Mouse (Mus musculus): Measurements from ENCODE around the gene Robo1. TPM values are rescaled to one million over a fixed set of nuclear protein-coding genes. Genes with fewer than 3 reads are reported as not detected.

Gene Robo1
- polyA plus RNA-seq, 1 experiment = 1.3 TPM

DNA sequence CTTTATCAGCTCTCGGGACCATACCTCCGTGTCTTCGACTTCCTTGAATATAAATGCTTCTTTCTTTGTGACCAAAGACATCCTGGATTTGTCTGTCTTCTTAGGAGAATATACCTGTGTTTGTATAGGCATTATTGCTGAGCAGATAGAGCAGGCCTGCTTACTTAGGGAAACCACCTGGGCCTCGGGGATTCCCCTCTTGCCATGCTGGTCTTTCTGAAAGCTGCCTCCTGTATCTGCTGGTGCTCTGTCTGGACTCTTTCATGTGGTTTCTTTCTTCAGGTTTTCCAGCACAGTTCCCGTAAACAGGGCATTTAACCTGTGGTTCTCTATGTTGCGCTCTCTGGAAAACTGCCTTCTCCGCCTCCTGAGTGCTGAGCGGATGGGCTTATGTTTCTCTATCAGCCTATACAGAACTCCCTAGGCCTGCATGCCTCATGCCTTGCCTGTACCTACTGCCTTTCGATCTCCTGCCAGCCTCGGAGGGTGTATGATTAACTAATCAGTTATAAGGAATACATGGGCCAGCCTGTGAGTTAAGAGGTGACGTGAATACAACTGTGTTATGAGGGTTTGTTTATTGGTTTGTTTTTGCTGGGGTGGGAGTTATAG, 370.9 kb downstream of the Robo1 start:
- no peak for DNase-seq (ENCODE audit: low read depth)

DNA sequence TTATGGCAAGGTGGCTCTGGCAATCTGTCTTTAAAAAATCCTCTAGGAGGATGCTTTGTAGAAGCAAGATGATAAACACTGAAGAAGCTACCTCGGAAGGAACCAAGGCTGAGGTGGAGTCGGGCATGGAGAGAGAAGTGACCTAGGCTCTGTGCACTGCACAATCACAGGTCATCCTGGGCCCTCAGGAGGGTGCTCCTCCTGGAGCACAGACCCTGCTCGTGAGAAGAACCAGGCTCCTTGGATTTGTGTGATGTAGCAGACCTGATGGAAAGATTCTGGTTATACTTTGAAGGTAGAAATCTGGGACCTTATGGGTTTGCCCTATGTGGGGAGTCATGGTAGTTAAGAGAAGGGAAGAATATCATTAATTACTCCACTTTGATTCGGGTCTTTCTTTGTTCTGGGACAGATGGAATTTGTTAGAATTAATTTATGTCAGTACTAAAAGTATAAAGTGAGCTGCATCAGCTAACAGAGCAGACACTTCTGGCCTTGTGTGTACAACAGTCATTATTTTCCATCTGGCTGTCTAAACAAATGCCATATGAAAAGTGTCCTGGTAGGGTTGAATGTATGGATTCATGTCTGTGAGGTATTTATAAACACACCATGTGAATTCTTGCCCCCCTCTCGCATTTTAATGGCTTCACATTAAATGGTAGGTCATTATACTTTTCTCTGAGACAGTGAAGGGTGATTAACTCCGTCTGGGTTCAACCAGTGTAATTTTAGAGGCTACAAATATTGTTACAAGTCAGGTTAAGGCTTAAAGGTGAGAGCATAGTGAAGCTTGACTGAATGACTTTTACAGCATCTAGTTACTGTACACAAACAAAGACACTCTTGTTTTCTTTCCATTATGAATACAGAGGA, 377.7 kb downstream of the Robo1 start:
- no peak for DNase-seq (ENCODE audit: low read depth)

DNA sequence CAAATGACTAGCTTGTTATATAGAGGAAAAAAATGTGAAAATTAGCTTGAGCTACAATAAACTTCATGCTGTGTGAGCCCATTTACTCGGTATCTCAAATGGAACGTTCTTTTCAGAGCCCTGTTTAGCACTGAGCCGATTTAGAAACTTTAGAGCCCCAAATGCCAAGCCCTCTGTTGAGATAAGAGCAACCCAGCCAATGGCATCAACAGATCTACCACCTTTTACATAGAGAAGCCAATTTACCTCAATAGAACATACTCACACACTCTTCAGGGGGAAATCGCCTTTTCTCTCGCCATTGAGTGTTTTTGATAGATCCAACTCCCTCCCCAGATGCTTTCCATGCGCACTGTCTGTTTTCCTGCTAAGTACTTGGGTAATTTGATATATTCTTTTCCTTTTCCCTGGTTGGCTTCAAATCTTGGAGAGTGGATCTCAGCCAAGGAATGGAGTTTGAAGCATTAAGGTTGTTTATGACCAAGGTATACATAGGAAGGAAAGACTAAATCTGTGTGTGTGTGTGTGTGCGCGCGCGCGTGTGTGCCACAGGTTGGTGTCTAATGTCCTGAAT, 378.5 kb downstream of the Robo1 start:
- DNase-seq (ENCODE audit: low read depth) = no peak

DNA sequence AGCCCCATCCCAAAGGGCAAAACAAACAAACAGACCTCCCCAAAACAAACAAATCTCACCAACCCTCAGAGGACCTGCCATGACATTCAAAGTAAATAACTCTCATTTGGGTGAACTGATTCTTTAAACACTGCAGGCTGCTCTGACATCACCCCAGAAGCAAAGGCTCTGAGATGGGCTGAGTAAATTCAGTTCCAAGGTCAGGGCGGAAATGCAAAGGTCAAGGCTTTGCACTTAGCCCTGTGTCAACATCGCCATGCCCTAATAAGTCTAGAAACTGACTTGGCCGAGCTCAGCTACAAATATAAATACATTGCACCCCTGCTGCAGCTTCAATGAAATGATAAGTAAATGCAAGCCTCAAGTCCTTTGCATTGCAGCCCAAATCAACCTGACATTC, 379.5 kb downstream of the Robo1 start:
- no peak for DNase-seq (ENCODE audit: low read depth)

DNA sequence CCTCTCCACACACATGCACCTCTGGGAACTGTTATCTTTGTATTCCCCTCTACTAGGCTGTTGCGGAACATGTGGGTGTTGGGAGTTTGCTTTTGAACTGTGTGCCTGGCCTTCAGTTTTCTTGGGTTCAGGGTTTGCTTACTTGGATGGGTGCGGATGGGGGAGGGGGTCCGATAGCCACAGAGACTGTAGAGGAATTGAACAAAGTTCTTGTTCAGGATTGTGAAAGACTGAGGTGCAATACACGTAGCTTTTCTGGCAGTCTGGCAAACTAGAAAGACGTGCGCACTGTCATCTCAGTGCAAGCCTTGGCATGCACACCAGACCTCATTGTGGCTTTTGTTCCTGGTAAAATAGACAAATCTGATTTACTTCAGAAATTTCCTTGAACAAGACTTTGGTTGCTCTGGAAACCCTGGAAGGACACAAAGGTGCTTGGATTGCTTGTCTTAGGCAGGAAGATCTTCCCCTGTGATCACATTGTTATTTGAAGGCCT, 380.1 kb downstream of the Robo1 start:
- DNase-seq (ENCODE audit: low read depth) = no peak

DNA sequence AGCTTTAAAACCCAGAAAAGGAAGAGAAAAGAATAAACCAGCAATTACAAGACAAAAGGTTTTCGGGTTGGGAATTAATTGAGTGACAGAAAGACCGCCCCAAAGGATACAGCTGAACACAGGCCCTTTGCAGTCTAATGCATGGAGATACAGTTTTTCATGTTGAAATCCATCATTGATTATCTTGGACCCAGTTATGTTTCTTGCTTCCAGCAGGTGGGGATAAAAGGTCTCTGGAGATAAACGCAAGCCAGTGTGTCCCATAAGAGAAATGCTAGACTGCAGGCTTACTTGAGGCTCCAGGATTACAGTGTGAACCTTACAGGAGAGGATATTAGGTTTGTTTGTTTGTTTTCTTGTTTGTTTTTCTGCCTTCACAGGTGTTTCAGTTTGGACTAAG, 383.8 kb downstream of the Robo1 start:
- DNase-seq (ENCODE audit: low read depth) = no peak

DNA sequence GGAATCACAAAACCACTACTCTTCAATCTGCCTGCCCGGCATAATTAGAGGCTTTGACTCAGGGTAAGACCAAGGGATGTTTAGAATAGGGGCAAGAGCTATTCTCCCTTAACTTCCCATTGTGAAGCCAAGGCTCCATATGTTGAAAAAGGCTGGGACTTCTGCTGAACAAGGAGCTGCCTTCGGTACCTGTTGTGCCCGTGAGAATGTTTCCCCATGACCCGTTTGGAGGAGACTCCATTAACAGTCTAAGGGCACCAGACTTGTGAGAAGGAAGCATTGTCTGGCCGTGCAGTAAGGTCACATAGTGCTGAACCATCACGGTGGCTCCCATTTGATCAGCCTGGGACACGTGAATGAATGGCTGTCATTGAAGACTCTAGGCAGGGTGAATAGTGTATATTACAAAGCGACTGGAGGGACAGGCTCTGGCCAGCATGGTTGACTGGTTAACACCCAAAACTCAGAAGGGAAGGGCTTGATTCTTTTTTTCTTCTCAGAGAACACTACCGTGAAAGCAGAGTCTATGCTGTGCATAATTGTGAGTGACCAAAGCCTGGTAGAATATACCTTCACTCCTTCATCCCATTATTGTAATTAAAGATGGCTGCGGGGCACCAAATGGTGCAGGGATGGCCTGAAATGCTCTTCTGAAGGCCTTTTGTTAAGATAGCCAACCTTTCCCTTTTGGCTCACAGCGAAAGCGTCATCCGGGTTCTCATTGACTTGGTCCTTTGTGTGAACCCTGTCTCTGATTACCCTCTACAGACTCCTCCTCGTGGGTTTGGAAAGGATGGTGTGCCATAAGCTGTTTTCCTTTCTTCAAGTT, 385.6 kb downstream of the Robo1 start:
- no peak for DNase-seq (ENCODE audit: low read depth)

DNA sequence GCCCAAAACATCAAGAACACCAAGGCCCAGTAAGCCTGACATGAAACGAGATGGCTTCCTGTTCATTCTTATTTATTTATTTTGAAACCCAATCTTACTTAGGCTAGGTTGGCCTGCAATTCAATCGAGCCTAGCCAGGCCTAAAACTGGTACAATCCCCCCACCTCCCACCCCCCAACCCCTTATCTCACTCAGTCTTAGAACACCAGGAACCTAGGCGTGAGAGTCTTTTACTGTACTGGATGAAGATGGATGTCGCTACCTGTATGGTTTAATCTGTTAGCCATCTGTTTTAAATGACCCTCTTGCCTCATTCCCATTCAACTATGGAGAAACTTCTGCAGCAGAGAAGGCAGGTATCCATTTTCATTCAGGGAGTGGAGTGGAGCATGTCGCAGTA, 386.7 kb downstream of the Robo1 start:
- no peak for DNase-seq (ENCODE audit: low read depth)

DNA sequence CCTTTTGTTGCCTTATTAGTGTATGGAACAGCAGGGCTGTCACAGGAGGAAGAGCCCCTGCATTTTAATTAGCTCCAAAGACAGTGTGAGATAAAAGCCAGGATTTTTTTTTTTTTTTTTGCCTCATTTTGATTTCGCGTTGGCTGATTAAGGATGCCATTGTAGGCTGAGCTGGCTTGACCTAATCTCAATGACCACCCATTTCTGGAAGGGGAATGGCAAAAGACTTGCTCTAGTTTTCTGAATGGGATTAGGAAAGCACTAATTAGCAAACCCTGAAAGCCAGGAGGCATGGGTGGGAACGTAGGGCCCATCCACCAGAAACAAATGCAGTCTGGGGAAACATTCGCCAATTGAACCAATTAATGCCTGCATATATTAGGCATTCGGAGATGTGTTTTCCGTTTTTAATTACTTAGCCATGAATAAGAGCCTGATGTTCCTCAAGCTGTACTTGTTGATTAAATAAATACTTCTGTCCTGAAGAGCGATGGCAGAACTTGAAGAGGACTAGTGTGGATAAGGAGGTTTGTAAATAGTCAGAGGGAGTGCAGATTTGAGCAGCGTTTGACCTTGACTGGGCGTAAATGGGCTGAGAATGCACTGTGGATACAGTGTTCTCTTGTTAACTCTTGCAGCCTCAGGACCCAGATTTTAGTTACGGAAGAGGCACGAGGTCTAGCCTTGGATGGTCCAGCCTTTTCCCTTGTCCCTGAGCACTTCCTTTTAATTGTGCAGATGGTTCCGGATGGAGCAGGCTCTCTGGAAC, 391.3 kb downstream of the Robo1 start:
- no peak for DNase-seq (ENCODE audit: low read depth)

DNA sequence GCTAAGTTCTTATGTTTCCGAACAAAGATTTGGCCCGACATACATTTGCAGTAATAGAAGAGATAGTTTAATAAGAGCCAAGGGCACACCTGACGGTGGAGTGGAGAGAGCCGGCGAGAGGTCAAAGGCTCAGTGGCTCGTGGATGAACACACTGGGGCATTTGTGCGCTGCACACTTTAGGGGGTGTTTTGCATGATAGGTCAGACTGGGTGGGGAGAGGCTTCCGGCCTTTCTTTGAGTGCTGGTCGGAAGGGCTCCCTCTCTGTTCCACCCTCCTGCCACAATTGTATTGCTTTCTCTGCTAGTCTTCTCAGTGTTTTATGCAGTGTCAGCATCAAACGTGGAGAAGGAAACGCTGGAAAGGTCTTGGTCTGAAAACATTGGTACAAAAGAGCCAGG, 392.2 kb downstream of the Robo1 start:
- no peak for DNase-seq (ENCODE audit: low read depth)

DNA sequence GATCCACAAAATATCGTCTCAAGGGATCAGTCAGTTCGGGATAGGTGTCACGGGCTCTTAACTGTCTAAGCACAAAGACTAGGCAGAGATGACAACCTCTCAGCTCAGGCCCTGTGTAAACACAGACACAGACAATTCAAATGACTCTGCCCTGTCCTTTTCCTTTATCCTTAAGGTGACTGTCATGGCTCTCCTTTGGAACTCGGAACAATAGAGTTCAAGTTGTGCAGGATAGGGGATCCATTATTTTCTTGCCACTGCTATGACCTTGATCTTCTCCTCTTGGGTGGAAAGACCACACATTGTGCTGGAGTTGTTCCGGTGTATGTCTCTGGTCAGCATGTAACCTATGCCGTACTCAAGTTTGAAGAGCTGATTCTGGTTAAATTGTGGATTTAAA, 395.4 kb downstream of the Robo1 start:
- no peak for DNase-seq (ENCODE audit: low read depth)

DNA sequence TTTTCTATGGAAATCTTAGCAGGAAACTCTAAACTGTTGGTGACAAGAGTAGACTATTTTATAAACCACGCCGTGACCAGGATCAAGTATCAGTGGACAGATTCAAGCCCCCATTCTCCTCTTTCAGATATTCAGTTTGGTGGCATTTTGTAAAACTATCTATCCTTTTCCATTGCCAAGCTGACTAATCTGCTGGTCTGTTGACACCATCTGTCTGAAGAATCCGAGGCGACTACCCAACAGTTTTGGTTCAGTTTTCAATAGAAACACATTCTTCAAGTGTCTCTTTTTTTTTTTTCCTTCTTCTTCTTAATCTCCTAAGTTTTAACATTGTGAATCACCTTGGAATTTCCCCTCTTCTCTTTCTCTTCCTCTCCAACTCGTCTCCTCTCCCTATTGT, 397.7 kb downstream of the Robo1 start:
- DNase-seq (ENCODE audit: low read depth) = no peak

DNA sequence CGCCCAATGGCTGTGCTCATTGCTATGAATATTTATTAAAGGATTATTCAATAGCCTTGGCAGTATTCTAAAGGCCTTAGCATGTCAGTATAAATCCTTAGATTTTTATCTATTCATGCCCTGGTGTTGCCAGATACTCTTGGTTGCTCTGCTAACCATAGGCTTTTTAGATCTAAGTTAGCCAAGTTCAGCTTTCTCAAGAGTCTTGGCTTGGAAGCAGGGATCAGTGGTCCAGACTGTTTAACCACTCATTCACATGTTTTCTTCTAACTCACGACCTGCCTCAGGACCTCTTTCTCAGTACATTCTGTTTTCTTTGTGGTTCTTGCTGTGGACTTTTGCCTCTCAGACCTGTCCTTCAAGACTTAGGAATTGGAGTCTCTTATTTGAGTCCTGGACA, 400.4 kb downstream of the Robo1 start:
- no peak for DNase-seq (ENCODE audit: low read depth)

DNA sequence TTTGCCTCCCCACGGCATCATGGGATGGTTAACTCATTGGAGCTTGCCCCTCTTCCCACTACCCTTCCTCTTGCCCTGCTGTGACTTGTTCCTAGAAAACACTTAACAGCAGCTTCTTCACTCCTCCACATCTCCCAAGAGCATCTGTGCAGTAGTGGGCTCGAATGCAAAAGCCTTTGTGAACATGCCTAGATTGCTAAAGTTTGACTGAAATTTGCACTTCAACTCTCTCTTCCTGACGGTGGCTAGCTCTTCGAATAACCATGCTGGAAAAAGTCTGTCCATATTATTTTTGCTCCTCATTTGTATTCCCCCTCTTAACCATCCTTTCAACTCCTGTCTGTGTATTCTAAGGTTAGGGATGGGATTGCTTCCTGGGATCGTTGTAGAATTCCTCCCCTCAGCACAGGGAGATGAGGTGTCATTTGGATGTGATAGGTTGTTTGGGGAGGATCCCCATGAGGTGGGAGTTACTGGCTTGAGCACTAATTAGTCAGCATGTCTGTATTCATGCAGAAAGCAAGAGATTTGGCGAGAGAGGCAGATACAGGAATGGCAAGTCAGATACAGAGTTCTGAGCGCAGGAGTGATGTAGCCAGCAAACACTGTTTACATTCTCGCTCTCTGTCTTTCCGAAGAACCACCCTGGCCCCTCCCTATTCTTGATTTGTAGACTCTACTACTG, 409.2 kb downstream of the Robo1 start:
- DNase-seq (ENCODE audit: low read depth) = no peak

DNA sequence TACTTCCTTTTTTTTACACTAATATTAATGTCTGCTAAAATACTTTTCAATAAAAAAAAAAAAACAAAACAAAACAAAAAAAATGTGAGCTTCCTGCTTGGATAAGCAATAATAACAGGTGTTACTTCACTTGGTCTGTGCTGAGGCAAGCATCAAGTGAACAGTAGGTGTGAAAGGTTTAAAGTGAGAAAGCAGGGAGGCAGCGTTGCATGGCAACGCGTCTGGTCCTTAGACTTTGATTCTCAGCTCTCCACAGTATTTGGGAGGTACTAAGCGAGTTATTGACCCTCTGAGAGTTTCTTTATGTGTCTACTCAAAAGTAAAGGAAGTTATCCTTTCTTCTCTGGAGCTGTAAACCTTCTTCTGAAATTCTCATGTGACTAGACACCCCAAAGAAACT, 411.0 kb downstream of the Robo1 start:
- no peak for DNase-seq (ENCODE audit: low read depth)

DNA sequence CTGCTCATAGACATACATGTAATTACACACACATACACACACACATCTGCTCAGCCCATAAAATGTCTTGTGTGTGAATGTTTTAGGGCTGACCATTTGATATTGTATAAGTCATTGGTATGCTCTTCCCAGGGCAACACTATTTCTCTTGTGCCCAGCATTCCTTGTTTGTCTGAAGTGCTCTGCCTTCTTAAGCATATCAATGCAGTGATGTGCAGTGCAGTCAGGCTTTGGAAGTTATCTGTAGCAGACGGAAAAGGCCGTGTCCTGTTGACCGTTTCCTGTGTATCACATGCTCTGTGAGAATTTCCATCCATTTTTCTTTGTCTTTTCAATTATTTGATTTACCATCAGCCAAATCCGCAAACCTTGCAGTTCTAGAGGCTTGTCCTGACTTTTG, 412.9 kb downstream of the Robo1 start:
- no peak for DNase-seq (ENCODE audit: low read depth)

DNA sequence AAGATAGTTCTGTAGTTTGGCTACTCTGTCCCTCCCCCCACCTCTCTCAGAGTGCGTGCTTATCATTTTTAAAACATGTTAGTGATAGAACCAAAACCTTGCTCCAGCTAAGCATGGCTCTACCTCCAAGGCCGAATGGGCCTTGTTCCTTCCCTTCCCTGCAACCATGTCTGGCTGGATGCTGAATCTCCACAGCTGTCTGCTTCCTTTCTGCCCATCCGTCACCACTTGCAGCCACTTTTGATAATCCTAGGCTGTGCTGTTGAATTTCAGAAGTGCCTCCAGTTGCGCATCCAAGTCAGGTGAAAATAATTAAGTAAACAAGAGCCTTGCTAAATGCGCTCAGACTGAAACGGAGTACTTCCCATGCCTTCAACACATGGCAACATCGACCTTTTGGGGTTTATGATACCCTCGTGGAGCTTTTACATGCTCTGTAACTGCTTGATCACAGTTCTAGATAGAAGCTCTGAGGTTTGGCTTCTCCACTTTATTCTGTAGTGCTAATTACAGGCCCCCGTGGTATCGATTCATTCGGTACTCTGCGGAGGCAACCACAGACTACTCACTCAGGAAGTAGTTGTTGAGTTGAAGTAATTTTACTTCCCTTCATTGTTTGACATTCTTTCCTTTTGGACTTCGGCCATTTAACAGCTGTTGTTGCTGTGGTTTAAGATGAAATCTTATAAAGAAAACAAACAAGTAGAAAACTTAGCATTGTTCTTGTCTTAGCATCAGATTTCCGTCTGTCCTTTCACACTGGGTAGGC, 413.8 kb downstream of the Robo1 start:
- DNase-seq (ENCODE audit: low read depth) = no peak

DNA sequence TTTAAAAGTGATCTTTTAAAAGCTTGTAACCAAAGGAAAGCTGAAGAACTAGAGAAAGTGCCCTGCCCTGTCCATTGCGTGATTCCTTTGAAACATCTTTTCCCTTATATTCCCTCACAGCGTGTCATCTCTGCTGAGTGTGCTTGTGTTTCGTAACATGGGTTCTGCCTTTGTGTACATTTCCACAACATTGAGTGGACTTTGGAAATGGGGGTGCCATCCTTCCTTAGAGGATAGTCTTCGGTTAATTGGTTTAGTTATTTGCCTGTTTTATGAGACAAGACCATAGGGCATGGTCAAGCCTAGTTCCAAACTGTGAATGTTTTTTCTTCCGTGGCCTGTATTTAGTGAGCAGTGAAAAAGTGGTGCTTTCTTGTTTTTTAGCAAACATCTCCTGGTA, 426.1 kb downstream of the Robo1 start:
- DNase-seq (ENCODE audit: low read depth) = no peak

DNA sequence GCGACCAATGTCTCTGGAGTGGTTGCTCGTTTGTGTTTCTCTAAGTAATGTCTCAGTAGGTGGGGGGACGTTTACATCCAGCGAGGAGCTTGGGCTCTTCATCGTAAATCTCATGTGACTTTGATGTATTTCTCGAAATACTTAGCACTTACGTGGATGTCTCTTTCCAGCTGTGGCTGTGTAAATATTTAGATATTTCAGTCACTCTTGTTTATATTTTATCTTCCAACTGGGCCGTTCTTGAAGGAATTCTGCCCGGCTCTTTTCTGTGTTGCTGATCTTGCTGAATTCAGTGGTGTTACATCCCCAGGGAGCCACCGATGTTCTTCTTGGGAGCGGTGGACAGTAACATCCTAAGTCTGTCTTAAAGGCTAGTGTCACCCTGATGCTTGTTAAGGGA, 427.1 kb downstream of the Robo1 start:
- DNase-seq (ENCODE audit: low read depth) = no peak

DNA sequence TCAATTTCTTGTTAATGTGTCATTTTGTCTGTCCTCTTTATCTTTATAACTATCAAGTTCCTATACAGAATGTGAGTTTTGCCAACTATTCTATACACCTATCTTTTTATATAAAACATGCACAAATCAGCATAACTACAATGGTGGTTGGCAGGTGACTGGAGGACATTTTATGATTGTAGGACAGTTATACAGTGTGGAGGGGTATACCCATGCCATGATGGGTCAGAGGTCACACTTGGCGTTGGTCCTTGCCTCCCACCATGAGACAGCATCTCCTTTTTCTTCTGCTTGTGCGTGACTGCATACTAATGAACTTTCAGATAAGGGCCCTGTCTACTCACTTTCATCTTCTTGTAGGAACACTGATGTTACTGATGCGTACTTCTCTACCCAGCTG, 427.5 kb downstream of the Robo1 start:
- no peak for DNase-seq (ENCODE audit: low read depth)
